Mouse (Mus musculus) olfactory bulb, adult 2 months (tissue): ENCODE data around the gene Prr7.

Source experiments
- CTCF ChIP-seq: fragments of 200-500 bp; IDR thresholded peaks from 2 replicates; pipeline ENCODE4 v1.5.1; 2012; ENCODE audit warnings: low read depth, mild to moderate bottlenecking, low read length, moderate library complexity; ENCODE audit not compliant: insufficient read depth
- POLR2A ChIP-seq: fragments of 200-500 bp; IDR thresholded peaks from 2 replicates; pipeline ENCODE4 v1.6.1; 2012; ENCODE audit warnings: mild to moderate bottlenecking, low read depth, low read length, moderate library complexity; ENCODE audit not compliant: insufficient read depth

- TF ChIP-seq POLR2A: peak; percentile 98
- TF ChIP-seq CTCF: peak; percentile 100
Measured at GRCm38 (mm10) chr13:55513111-55513748, 49.2 kb downstream of the Prr7 start, which contains the start of gene Pdlim7.
